Mouse (Mus musculus) megakaryocyte, embryonic 14.5 days (primary cell): ENCODE measurements around the gene Saal1.

ENCODE experiments used
- FLI1 ChIP-seq: IDR thresholded peaks from 2 replicates; pipeline ENCODE4 v1.6.1; 2012; ENCODE audit warnings: low read length, inconsistent platforms, mixed read lengths
- GATA1 ChIP-seq: IDR thresholded peaks from 3 replicates; pipeline ENCODE4 v1.6.1; 2012; ENCODE audit warnings: mixed read lengths, low read length, inconsistent platforms, borderline replicate concordance

DNA sequence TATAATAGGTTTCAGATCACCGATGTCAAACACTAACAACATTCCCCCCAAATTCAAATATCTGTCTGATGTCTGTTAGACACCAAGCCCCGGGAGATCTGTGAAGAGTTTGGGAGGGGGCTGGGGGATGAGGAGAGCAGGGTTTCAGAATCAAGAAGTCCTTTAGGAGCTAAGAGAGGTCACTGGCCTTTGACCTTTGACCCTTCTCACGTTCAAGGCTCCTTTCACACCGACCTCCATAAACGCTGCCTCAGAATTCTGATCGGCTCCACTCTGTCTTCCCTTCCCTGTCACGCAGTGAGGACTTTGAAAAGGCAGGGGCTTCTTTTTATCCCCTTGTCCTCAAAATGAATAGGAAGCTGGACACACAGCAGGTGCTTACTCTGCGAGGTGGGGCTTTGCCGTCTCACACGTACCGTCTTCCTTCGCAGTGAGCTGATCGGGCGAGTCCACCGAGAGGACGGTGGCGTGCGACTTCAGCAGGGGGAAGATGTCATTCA lies 48.8 kb downstream of the Saal1 start:
- no peak for TF ChIP-seq GATA1
- TF ChIP-seq FLI1 = no peak
